Mouse (Mus musculus): Measurements from ENCODE around the gene Panx3. TPM values are rescaled to one million over a fixed set of nuclear protein-coding genes. Genes with fewer than 3 reads are reported as not detected.

Gene Panx3
- total and polyA plus RNA-seq, 3 experiments, result 0.20 to 0.46 TPM; not detected in 1

GRCm38 (mm10) chr9:37634269-37634668, 34.8 kb downstream of the Panx3 start:
- no peak for DNase-seq

GRCm38 (mm10) chr9:37632305-37632704, 36.7 kb downstream of the Panx3 start:
- DNase-seq, result no peak

GRCm38 (mm10) chr9:37629941-37630340, 39.1 kb downstream of the Panx3 start:
- DNase-seq, result no peak

GRCm38 (mm10) chr9:37628581-37628980, 40.5 kb downstream of the Panx3 start:
- no peak for DNase-seq

- DNase-seq, result no peak
Measured at GRCm38 (mm10) chr9:37627263-37627662, 41.8 kb downstream of the Panx3 start.

- no peak for DNase-seq
Measured at GRCm38 (mm10) chr9:37626103-37626567, 42.9 kb downstream of the Panx3 start.

- peak; percentile 10 for DNase-seq
Measured at GRCm38 (mm10) chr9:37625641-37626040, 43.4 kb downstream of the Panx3 start.

GRCm38 (mm10) chr9:37625129-37625528, 43.9 kb downstream of the Panx3 start:
- DNase-seq, result no peak

GRCm38 (mm10) chr9:37624502-37624901, 44.5 kb downstream of the Panx3 start:
- no peak for DNase-seq

- DNase-seq, result no peak
Measured at GRCm38 (mm10) chr9:37623981-37624380, 45.1 kb downstream of the Panx3 start.

- no peak for DNase-seq
Measured at GRCm38 (mm10) chr9:37621290-37621689, 47.7 kb downstream of the Panx3 start.

- peak; percentile 15 for DNase-seq
Measured at GRCm38 (mm10) chr9:37616770-37617169, 52.3 kb downstream of the Panx3 start.

- no peak for DNase-seq
Measured at GRCm38 (mm10) chr9:37615220-37615619, 53.8 kb downstream of the Panx3 start.

GRCm38 (mm10) chr9:37614316-37614715, 54.7 kb downstream of the Panx3 start:
- no peak for DNase-seq

- no peak for DNase-seq
Measured at GRCm38 (mm10) chr9:37613911-37614280, 55.1 kb downstream of the Panx3 start.

- DNase-seq, result peak; percentile 95
Measured at GRCm38 (mm10) chr9:37613182-37613910, 55.7 kb downstream of the Panx3 start, which contains the start of gene Spa17. TSS of gene Spa17 (minus strand) at chr9:37613722.

Other genes starting within 250 kb of the Panx3 start
- under 1 TPM; 0.62 to 0.75 TPM for gene Robo3, start 236.0 kb downstream of the Panx3 start, total RNA-seq (2021)
- gene Robo3, start 236.0 kb downstream of the Panx3 start, polyA plus RNA-seq (2012; rRNA removed), result 2.9 and 5.9 TPM in 2 replicates
- gene Msantd2, start 179.9 kb downstream of the Panx3 start, total RNA-seq (2021), result 10 to 100 TPM; 15.3 to 22.7 TPM
- 26.0 and 29.9 TPM in 2 replicates for gene Msantd2, start 179.9 kb downstream of the Panx3 start, polyA plus RNA-seq (2012; rRNA removed)
- gene Esam, start 141.2 kb downstream of the Panx3 start, total RNA-seq (2021), result 10 to 100 TPM; 23.5 to 42.4 TPM
- gene Esam, start 141.2 kb downstream of the Panx3 start, polyA plus RNA-seq (2012; rRNA removed), result 49.2 and 59.1 TPM in 2 replicates
- 1 to 10 TPM; 1.8 to 3.0 TPM for gene Vsig2, start 130.0 kb downstream of the Panx3 start, total RNA-seq (2021)
- 8.8 and 8.9 TPM in 2 replicates for gene Vsig2, start 130.0 kb downstream of the Panx3 start, polyA plus RNA-seq (2012; rRNA removed)
- gene Nrgn, start 116.3 kb downstream of the Panx3 start, total RNA-seq (2021), result 1 to 10 TPM; 1.5 to 2.8 TPM
- gene Nrgn, start 116.3 kb downstream of the Panx3 start, polyA plus RNA-seq (2012; rRNA removed), result 1.9 and 3.8 TPM in 2 replicates
- gene Siae, start 113.5 kb downstream of the Panx3 start, total RNA-seq (2021), result 10 to 100 TPM; 16.5 to 17.7 TPM
- gene Siae, start 113.5 kb downstream of the Panx3 start, polyA plus RNA-seq (2012; rRNA removed), result 4.5 and 4.9 TPM in 2 replicates
- 1 to 10 TPM; 3.2 to 4.0 TPM for gene Spa17, start 55.5 kb downstream of the Panx3 start, total RNA-seq (2021)
- gene Spa17, start 55.5 kb downstream of the Panx3 start, polyA plus RNA-seq (2012; rRNA removed), result 0.51 and 1.3 TPM in 2 replicates
- gene Tbrg1, start 11.9 kb downstream of the Panx3 start, total RNA-seq (2021), result 10 to 100 TPM; 74.5 to 81.1 TPM
- 23.7 and 28.7 TPM in 2 replicates for gene Tbrg1, start 11.9 kb downstream of the Panx3 start, polyA plus RNA-seq (2012; rRNA removed)
- gene Olfr160, start 47.0 kb upstream of the Panx3 start, total RNA-seq (2021), result not detected
- not detected in 2 replicates for gene Olfr160, start 47.0 kb upstream of the Panx3 start, polyA plus RNA-seq (2012; rRNA removed)
- not detected for gene Olfr874, start 75.9 kb upstream of the Panx3 start, total RNA-seq (2021)
- gene Olfr874, start 75.9 kb upstream of the Panx3 start, polyA plus RNA-seq (2012; rRNA removed), result not detected in 2 replicates
- not detected for gene Olfr875, start 102.6 kb upstream of the Panx3 start, total RNA-seq (2021)
- not detected in 2 replicates for gene Olfr875, start 102.6 kb upstream of the Panx3 start, polyA plus RNA-seq (2012; rRNA removed)
- not detected for gene Olfr876, start 133.8 kb upstream of the Panx3 start, total RNA-seq (2021)
- not detected in 2 replicates for gene Olfr876, start 133.8 kb upstream of the Panx3 start, polyA plus RNA-seq (2012; rRNA removed)
- 1 to 10 TPM in 1 of 2 experiments, not detected in 1; 1.0 TPM for gene Olfr877, start 185.0 kb upstream of the Panx3 start, total RNA-seq (2021)
- gene Olfr877, start 185.0 kb upstream of the Panx3 start, polyA plus RNA-seq (2012; rRNA removed), result 0.27 and 0.99 TPM in 2 replicates
- gene Olfr145, start 227.5 kb upstream of the Panx3 start, total RNA-seq (2021), result not detected
- not detected in 2 replicates for gene Olfr145, start 227.5 kb upstream of the Panx3 start, polyA plus RNA-seq (2012; rRNA removed)
- gene Olfr878, start 248.6 kb upstream of the Panx3 start, total RNA-seq (2021), result not detected
- not detected in 2 replicates for gene Olfr878, start 248.6 kb upstream of the Panx3 start, polyA plus RNA-seq (2012; rRNA removed)